Mouse (Mus musculus) heart, postnatal 0 days (tissue): ENCODE measurements at regions not wholly inside any gene's neighbourhood (a gene's known extent, or its start where the extent isn't known, plus 50 kb on each side); places are given as distances from the start of the nearest gene placed in this dataset.

ENCODE experiments used
- ATAC-seq: fragments of 200-750 bp; cut with Nextera tagmentation; 2 replicates; pipeline ENCODE4 v1.8.0; 2017; ENCODE audit warnings: low read depth, moderate number of reproducible peaks, moderate library complexity; ENCODE audit not compliant: insufficient read depth
- DNase-seq: peaks from one replicate; pipeline ENCODE4 v3.0.0-alpha.2; 2016; ENCODE audit warnings: low spot score
- H3K27ac ChIP-seq: fragments of 300-500 bp; sonication (generic); 2 replicates; pipeline ENCODE4 v1.5.1; 2014; ENCODE audit warnings: low read depth, mild to moderate bottlenecking
- H3K27me3 ChIP-seq: fragments of 300-500 bp; sonication (generic); 2 replicates; pipeline ENCODE4 v1.6.1; 2014; ENCODE audit warnings: low read length, mixed read lengths; ENCODE audit not compliant: control insufficient read depth, insufficient read depth
- H3K36me3 ChIP-seq: fragments of 300-500 bp; sonication (generic); replicated peaks from 2 replicates; pipeline ENCODE4 v1.6.1; 2014; ENCODE audit warnings: low read length, mixed read lengths; ENCODE audit not compliant: control insufficient read depth, insufficient read depth
- H3K4me1 ChIP-seq: fragments of 300-500 bp; sonication (generic); 2 replicates; pipeline ENCODE4 v1.6.1; 2014; ENCODE audit warnings: antibody characterized with exemption; ENCODE audit not compliant: control insufficient read depth, insufficient read depth
- H3K4me2 ChIP-seq: fragments of 300-500 bp; sonication (generic); 2 replicates; pipeline ENCODE4 v1.6.1; 2014; ENCODE audit warnings: low read depth, mild to moderate bottlenecking, low read length, moderate library complexity
- H3K4me3 ChIP-seq: fragments of 300-500 bp; sonication (generic); 2 replicates; pipeline ENCODE4 v1.5.1; 2014; ENCODE audit warnings: low read depth, low read length
- H3K9ac ChIP-seq: fragments of 300-500 bp; sonication (generic); replicated peaks from 2 replicates; pipeline ENCODE4 v1.6.1; 2014; ENCODE audit warnings: low read depth, low read length, mixed read lengths
- H3K9me3 ChIP-seq: fragments of 300-500 bp; sonication (generic); replicated peaks from 2 replicates; pipeline ENCODE4 v1.6.1; 2016; ENCODE audit warnings: low read length; ENCODE audit not compliant: control insufficient read depth
- CTCF ChIP-seq: IDR thresholded peaks from 2 replicates; pipeline ENCODE4 v1.5.1; 2016; ENCODE audit warnings: antibody characterized with exemption, control low read depth, low read depth
- EP300 ChIP-seq: IDR thresholded peaks from 2 replicates; pipeline ENCODE4 v1.6.1; 2016; ENCODE audit warnings: antibody characterized with exemption, low read depth
- WGBS: fragments of 180-500 bp; shearing (Covaris S2); extraction: QIAGEN DNeasy Blood & Tissue Kit; methylation state at CpG from one replicate; pipeline ENCODE4 v1.1.7; 2014; 5-methylcytosine and 5-hydroxymethylcytosine counted together

DNA sequence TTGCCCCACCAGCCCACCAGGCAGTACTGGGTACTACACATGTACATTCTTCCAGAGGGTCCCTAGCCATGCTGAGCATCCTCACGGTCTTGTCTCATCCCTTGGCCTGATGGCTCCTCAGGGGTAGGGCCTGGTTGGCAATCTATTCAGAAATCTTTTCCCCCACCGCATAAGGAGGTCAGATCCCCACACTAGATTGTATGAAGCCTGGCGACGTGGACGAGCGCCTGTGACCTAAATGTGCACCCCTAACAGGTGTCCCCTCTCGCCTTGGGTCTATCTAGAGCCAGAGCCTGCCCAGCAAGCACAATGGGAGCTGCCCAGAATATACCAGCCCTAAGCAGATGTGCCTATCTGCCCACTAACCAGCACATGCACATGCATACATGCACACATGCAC lies 111.4 kb upstream of the Mrps22 start:
- Histone ChIP-seq H3K4me2 (no peak overlapping the region), H3K36me3 (no peaks in the 10 kb centered on the region), H3K4me3 (no peak overlapping the region), H3K9me3 (no peaks in the 10 kb centered on the region), H3K27ac (no peak overlapping the region), H3K4me1 (no peaks in the 10 kb centered on the region), H3K9ac (no peak overlapping the region), H3K27me3 (no peaks in the 10 kb centered on the region)
- no peak for TF ChIP-seq EP300
- TF ChIP-seq CTCF, result no peak
- ATAC-seq, result no peak
- no peak for DNase-seq
- WGBS, result 87% methylated on average over 7 of the region's 7 CpGs

DNA sequence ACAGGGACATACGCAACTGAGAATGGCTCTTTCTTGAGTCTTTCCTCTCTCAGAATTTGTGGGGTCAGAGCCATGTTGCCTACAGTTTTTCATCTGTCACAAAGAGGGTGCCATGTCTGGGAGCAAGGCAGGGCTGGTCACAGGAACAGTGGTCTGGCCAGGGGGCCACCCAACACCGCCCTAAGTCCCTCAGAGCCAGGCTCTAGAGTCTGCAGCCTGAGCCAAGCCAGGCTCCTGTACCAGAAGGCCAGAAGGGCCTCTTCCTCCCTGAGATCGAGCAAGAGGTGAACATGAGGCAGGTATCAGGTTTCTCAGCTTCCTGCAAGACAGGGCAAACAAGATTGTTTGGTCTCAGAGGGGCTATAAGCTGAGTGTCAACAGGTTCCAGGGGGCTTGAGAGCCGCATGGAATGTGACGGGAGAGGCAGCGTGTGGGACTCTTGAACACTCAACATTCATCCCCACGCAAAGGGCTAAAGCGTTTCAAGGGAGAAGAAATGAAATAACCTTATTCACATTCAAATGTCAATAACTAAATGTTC lies 110.6 kb upstream of the Mrps22 start:
- Histone ChIP-seq H3K9ac (no peak overlapping the region), H3K27me3 (no peaks in the 10 kb centered on the region), H3K27ac (no peak overlapping the region), H3K4me3 (no peak overlapping the region), H3K4me1 (no peaks in the 10 kb centered on the region), H3K36me3 (no peaks in the 10 kb centered on the region), H3K4me2 (no peak overlapping the region), H3K9me3 (no peaks in the 10 kb centered on the region)
- DNase-seq (no peak), ATAC-seq (no peak)
- 65% methylated on average over 8 of the region's 8 CpGs for WGBS
- TF ChIP-seq EP300 (no peak), CTCF (no peak)

DNA sequence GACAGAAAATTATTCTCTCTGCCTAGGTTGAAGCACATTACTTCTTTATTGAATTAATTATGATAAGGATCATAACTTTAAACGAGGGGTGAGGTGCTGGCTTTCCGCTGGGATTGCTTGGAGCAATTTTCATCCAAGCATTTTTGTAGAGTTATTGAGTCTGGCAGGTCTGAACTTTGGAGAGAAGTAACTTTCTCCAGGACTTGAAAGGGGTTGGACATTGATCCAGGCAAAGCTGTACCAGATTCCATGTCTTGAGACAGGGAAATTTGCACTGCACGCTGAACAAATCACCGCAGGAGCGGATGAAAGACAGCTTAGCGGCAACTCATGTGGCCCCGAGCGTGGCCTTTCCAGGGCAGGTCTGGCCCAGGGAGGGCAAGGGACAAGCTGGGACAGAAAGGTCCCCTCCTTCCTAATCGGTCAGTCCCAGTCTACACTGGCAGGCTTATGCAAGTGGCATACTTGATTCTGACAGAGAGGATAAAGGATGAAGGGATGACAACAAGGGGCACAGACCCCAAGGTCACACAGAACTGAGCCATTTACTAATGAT lies 108.8 kb upstream of the Mrps22 start:
- H3K4me2 ChIP-seq, result no peak overlapping the region
- H3K27me3 ChIP-seq, result no peaks in the 10 kb centered on the region
- ATAC-seq, result no peak
- H3K4me3 ChIP-seq, result no peak overlapping the region
- DNase-seq, result no peak
- H3K9ac ChIP-seq, result no peak overlapping the region
- no peaks in the 10 kb centered on the region for H3K9me3 ChIP-seq
- H3K27ac ChIP-seq, result no peak overlapping the region
- no peaks in the 10 kb centered on the region for H3K4me1 ChIP-seq
- H3K36me3 ChIP-seq, result no peaks in the 10 kb centered on the region
- 82% methylated on average over 9 of the region's 9 CpGs for WGBS
- TF ChIP-seq EP300 (no peak), CTCF (no peak)

DNA sequence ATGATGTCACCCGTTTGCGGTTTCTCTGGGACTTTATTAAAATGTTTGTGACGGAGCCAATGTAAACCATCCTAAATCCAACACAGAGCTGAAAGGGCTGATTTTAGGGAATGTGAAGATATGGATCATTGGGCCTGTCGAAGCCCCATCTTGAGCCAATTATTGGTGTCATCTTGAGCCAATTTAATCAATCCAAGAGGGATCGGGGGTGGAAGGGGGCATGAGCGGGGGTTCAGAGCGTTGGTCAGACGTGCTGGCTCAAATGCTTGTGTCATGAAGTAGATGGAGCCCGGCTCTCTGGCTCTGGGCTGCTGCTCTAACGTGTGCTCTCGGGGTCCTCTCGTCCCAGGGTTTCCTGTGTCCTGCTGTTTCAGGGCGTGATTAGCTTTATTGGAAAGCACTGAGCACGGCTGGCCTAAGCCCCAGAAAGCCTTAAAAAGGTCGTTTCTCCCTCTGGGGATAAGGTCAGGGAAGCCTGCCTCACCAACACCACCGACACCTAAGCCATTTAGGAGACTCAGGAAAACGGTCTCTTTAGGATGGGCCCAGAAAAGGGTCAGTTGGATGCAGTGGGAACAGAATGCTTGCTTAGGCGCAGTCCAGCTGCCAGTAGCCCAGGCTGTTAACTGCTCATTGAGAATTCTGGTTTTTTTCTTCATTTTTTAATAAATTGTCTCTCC lies 106.7 kb upstream of the Mrps22 start:
- Histone ChIP-seq H3K36me3 (no peaks in the 10 kb centered on the region), H3K9ac (no peak overlapping the region), H3K4me1 (no peaks in the 10 kb centered on the region), H3K4me3 (no peak overlapping the region), H3K4me2 (no peak overlapping the region), H3K9me3 (no peaks in the 10 kb centered on the region), H3K27me3 (no peaks in the 10 kb centered on the region), H3K27ac (no peak overlapping the region)
- no peak for ATAC-seq
- WGBS, result 60% methylated on average over 18 of the region's 18 CpGs
- no peak for DNase-seq
- no peak for TF ChIP-seq EP300
- TF ChIP-seq CTCF, result no peak

DNA sequence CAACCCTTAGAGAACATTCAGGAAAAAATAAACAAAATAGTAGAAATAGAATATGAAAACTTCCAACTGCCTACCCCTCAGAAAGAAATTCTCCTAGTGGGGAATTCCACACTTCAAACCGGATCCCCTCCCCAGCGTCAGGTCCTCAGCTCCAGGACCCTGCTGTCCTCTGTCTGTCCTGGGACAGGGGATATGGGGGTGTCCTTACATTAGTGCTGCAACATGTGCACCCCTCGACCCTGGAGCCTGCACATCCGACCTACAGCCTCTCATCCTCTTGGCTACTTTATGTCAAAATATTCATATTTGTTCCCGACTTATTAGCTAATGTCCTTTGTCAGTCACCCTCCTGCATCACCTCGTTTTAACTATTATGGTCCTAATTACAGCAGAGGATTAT lies 106.0 kb upstream of the Mrps22 start:
- ATAC-seq (no peak), DNase-seq (no peak)
- no peaks in the 10 kb centered on the region for H3K4me1 ChIP-seq
- H3K4me2 ChIP-seq, result no peak overlapping the region
- H3K9me3 ChIP-seq, result no peaks in the 10 kb centered on the region
- no peak overlapping the region for H3K9ac ChIP-seq
- no peak for TF ChIP-seq CTCF
- TF ChIP-seq EP300, result no peak
- no peak overlapping the region for H3K4me3 ChIP-seq
- no peak overlapping the region for H3K27ac ChIP-seq
- WGBS, result 79% methylated on average over 6 of the region's 6 CpGs
- no peaks in the 10 kb centered on the region for H3K36me3 ChIP-seq
- no peaks in the 10 kb centered on the region for H3K27me3 ChIP-seq

DNA sequence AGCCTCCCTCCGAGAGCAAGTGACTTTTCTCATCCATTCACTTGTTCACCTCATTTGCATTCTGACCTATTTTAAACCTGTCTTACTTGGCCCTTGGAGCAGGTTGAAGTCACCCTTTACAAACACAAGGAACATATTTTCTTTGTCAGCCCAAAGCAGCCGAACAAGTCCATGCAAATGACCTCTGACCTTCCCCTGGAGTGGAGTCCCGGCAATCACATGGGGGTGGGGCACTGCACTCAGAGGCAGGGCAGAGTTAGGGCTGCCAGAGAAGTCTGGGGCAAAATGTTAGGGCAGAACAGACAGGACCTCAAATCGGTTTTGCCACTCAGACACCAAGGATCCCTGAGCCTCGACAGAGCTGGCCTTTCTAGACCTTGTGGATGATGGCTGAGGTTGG lies 102.7 kb upstream of the Mrps22 start:
- no peaks in the 10 kb centered on the region for H3K9me3 ChIP-seq
- no peak overlapping the region for H3K4me2 ChIP-seq
- no peak overlapping the region for H3K4me3 ChIP-seq
- TF ChIP-seq CTCF (no peak), EP300 (no peak)
- no peaks in the 10 kb centered on the region for H3K27me3 ChIP-seq
- H3K27ac ChIP-seq, result no peak overlapping the region
- DNase-seq (no peak), ATAC-seq (no peak)
- H3K4me1 ChIP-seq, result no peaks in the 10 kb centered on the region
- no peak overlapping the region for H3K9ac ChIP-seq
- WGBS, result 45% methylated on average over 5 of the region's 5 CpGs
- H3K36me3 ChIP-seq, result no peaks in the 10 kb centered on the region
